Mouse (Mus musculus) C2C12 (cell line): Measurements from ENCODE around the gene Doxl2.

Experiments used
- CEBPB ChIP-seq: IDR thresholded peaks from one replicate; pipeline ENCODE4 v1.6.1; 2011; ENCODE audit warnings: low read depth, mild to moderate bottlenecking, control low read depth, moderate library complexity
- CTCF ChIP-seq: IDR thresholded peaks from one replicate; pipeline ENCODE4 v1.5.1; 2011; ENCODE audit not compliant: control insufficient read depth, insufficient read depth, insufficient read length
- FOSL1 ChIP-seq: IDR thresholded peaks from one replicate; pipeline ENCODE4 v1.8.0; 2011; ENCODE audit warnings: mild to moderate bottlenecking, low read length; ENCODE audit not compliant: poor library complexity, insufficient read depth, severe bottlenecking
- MAX ChIP-seq: IDR thresholded peaks from one replicate; pipeline ENCODE4 v1.6.1; 2011; ENCODE audit warnings: mild to moderate bottlenecking, control low read depth
- MYOD1 ChIP-seq: IDR thresholded peaks from one replicate; pipeline ENCODE4 v1.6.1; 2011; ENCODE audit warnings: low read depth; ENCODE audit not compliant: control insufficient read depth, insufficient read length
- MYOG ChIP-seq: IDR thresholded peaks from one replicate; pipeline ENCODE4 v1.6.1; 2011; ENCODE audit not compliant: control insufficient read depth, insufficient read length; ENCODE audit errors: extremely low read depth
- USF1 ChIP-seq: IDR thresholded peaks from one replicate; pipeline ENCODE4 v1.6.1; 2011; ENCODE audit warnings: low read depth, mild to moderate bottlenecking, control low read depth, moderate library complexity

GRCm38 (mm10) chr6:48991991-48992390, 17.2 kb downstream of the Doxl2 start:
- TF ChIP-seq CTCF (no peak), MAX (no peak), MYOG (no peak), USF1 (no peak), CEBPB (no peak), FOSL1 (no peak), MYOD1 (no peak)
